Mouse (Mus musculus) limb, embryonic 14.5 days (tissue): ENCODE results near the gene Ilf2. TPM values are rescaled to one million over a fixed set of nuclear protein-coding genes. Genes with fewer than 3 reads are reported as not detected.

Source experiments
- ATAC-seq: fragments of 200-750 bp; cut with Nextera tagmentation; 2 replicates; pipeline ENCODE4 v1.8.0; 2017; ENCODE audit warnings: low read depth, moderate number of reproducible peaks, moderate TSS enrichment; ENCODE audit not compliant: low FRiP score
- DNase-seq: peaks from one replicate; pipeline ENCODE4 v3.0.0-alpha.2; 2015; ENCODE audit warnings: low spot score
- H3K27ac ChIP-seq: fragments of 300-500 bp; sonication (generic); replicated peaks from 2 replicates; pipeline ENCODE4 v1.5.1; 2014; ENCODE audit warnings: low read depth, mild to moderate bottlenecking, low read length, moderate library complexity, mixed read lengths
- H3K27me3 ChIP-seq: fragments of 300-500 bp; sonication (generic); 2 replicates; pipeline ENCODE4 v1.6.1; 2014; ENCODE audit warnings: low read length, mixed read lengths; ENCODE audit not compliant: control insufficient read depth, insufficient read depth
- H3K36me3 ChIP-seq: fragments of 300-500 bp; sonication (generic); 2 replicates; pipeline ENCODE4 v1.6.1; 2014; ENCODE audit warnings: mild to moderate bottlenecking, low read length, moderate library complexity, mixed read lengths; ENCODE audit not compliant: control insufficient read depth, insufficient read depth
- H3K4me1 ChIP-seq: fragments of 300-500 bp; sonication (generic); 2 replicates; pipeline ENCODE4 v1.6.1; 2014; ENCODE audit warnings: antibody characterized with exemption, low read length, mixed read lengths; ENCODE audit not compliant: control insufficient read depth, insufficient read depth
- H3K4me2 ChIP-seq: fragments of 300-500 bp; sonication (generic); replicated peaks from 2 replicates; pipeline ENCODE4 v1.6.1; 2014; ENCODE audit warnings: low read depth, mild to moderate bottlenecking, low read length, moderate library complexity; ENCODE audit not compliant: severe bottlenecking
- H3K4me3 ChIP-seq: fragments of 300-500 bp; sonication (generic); replicated peaks from 2 replicates; pipeline ENCODE4 v1.5.1; 2014; ENCODE audit warnings: low read length
- H3K9ac ChIP-seq: fragments of 300-500 bp; sonication (generic); 2 replicates; pipeline ENCODE4 v1.6.1; 2014; ENCODE audit warnings: mild to moderate bottlenecking, low read depth, low read length, moderate library complexity; ENCODE audit not compliant: severe bottlenecking
- H3K9me3 ChIP-seq: fragments of 300-500 bp; sonication (generic); 2 replicates; pipeline ENCODE4 v1.6.1; 2016; ENCODE audit warnings: low read length; ENCODE audit not compliant: control insufficient read depth
- POLR2A ChIP-seq: fragments of 200-500 bp; IDR thresholded peaks from 2 replicates; pipeline ENCODE4 v1.8.0; 2012; ENCODE audit warnings: inconsistent platforms, mild to moderate bottlenecking, moderate library complexity, borderline replicate concordance; ENCODE audit not compliant: insufficient read depth, insufficient read length; ENCODE audit errors: extremely low read depth
- WGBS: fragments of 180-500 bp; shearing (Covaris S2); extraction: QIAGEN DNeasy Blood & Tissue Kit; methylation state at CpG from one replicate; pipeline ENCODE4 v1.1.7; 2014; 5-methylcytosine and 5-hydroxymethylcytosine counted together
- polyA plus RNA-seq, 2 experiments: library from polyadenylated mRNA; depleted of rRNA in 1 of 2; stranded (reverse) in 1 of 2; unstranded in 1 of 2; fragments of >200 nt; fragmentation: Nextera tagmentation in 1 of 2; extraction: Ambion mirVana in 1 of 2; gene quantifications; 2 replicates each; pipeline versions ENCODE4 v1.2.1 to v1.2.3; 2012 to 2014

Ilf2 gene
- polyA plus RNA-seq, 2 experiments: 137 to 169 TPM

- Histone ChIP-seq H3K36me3 (peaks cover 57% of the 10 kb centered on the region), H3K4me1 (peaks cover 6% of the 10 kb centered on the region), H3K4me3 (no peak overlapping the region), H3K27me3 (no peaks in the 10 kb centered on the region), H3K27ac (no peak overlapping the region), H3K9ac (no peak overlapping the region), H3K9me3 (no peaks in the 10 kb centered on the region), H3K4me2 (no peak overlapping the region)
- WGBS: 81% methylated on average over 6 of the region's 6 CpGs
- ATAC-seq (no peak), DNase-seq (no peak)
- TF ChIP-seq POLR2A: no peak
Observed at GRCm38 (mm10) chr3:90488576-90488975, 12.7 kb downstream of the Ilf2 start.

GRCm38 (mm10) chr3:90490696-90491256, 14.8 kb downstream of the Ilf2 start, which contains the start of gene Snapin:
TSS of gene Snapin (minus strand) at chr3:90491033.
- 5% methylated on average over 37 of the region's 37 CpGs for WGBS
- ATAC-seq (peak; percentile 97), DNase-seq (peak; percentile 97)
- Histone ChIP-seq H3K27ac (peak within 1 kb of the TSS; percentile 67; the same call in 1 of the 2 replicates), H3K4me3 (peak within 1 kb of the TSS; percentile 77), H3K4me1 (peaks cover 6% of the 10 kb centered on the region), H3K4me2 (peak within 1 kb of the TSS; percentile 76), H3K9ac (peak within 1 kb of the TSS; percentile 74), H3K27me3 (no peaks in the 10 kb centered on the region), H3K9me3 (no peaks in the 10 kb centered on the region), H3K36me3 (peaks cover 37% of the 10 kb centered on the region)
- peak; percentile 85; the same call in 1 of the 2 replicates for TF ChIP-seq POLR2A

DNA sequence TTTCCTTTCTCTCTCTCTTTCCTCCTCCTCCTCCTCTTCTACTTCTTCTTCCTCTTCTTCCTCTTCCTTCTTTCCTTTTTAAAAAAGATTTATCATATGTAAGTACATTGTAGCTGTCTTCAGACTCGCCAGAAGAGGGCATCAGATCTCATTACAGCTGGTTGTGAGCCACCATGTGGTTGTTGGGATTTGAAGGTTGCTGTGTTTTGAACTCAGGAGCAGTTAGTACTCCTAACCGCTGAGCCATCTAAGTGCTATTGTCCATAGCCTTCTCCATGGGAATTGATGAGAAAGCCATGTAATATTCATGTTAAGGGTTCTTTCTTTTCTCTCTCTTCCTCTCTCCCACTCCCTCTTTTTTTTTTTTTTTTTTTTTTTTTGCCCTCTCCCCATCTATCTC, 15.4 kb downstream of the Ilf2 start:
- TF ChIP-seq POLR2A: no peak
- Histone ChIP-seq H3K36me3 (peaks cover 36% of the 10 kb centered on the region), H3K4me2 (no peak overlapping the region), H3K27ac (no peak overlapping the region), H3K9me3 (no peaks in the 10 kb centered on the region), H3K9ac (no peak overlapping the region), H3K27me3 (no peaks in the 10 kb centered on the region), H3K4me1 (peaks cover 6% of the 10 kb centered on the region), H3K4me3 (no peak overlapping the region)
- ATAC-seq: no peak
- 46% methylated on average over 2 of the region's 2 CpGs for WGBS
- peak; percentile 27 for DNase-seq

DNA sequence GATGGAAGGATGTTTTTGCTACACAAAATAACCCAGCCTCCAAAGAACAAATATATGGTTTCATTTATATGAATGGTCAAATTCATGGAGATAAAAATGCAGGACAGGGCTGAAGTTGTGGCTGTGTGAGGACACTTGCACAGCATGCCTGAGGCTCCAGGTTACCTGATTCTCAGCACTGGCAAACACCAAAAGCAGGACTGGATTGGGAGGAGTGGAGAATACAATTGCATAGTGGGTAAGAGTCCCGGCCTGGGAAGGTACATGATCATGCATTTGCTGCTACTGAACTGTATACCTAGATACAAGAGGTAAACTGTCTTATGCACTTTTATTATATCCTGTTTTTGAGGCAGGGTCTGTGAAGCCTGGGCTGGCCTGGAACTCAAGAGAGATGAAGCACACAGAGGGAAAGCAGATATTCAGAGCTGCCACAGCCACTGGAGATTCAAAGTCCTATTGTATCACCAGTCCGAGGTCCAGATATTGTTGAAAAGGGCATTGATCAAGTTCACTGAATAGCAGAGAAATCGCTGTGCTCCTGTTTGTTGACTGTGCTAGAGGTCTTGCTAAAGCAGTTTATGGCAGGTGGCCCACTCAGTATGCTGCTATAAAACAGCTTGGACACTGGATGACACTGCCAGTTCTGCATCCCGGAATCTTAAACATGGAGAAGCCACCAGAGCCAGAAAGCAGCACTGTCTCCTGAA, 18.1 kb downstream of the Ilf2 start:
- H3K9ac ChIP-seq: no peak overlapping the region
- H3K27ac ChIP-seq: no peak overlapping the region
- no peak for TF ChIP-seq POLR2A
- H3K36me3 ChIP-seq: peaks cover 37% of the 10 kb centered on the region
- no peaks in the 10 kb centered on the region for H3K27me3 ChIP-seq
- no peak overlapping the region for H3K4me2 ChIP-seq
- no peak for DNase-seq
- 62% methylated on average over 4 of the region's 4 CpGs for WGBS
- no peaks in the 10 kb centered on the region for H3K9me3 ChIP-seq
- H3K4me1 ChIP-seq: peaks cover 6% of the 10 kb centered on the region
- no peak for ATAC-seq
- no peak overlapping the region for H3K4me3 ChIP-seq

- WGBS: 93% methylated on average over 7 of the region's 7 CpGs
- peaks cover 47% of the 10 kb centered on the region for H3K36me3 ChIP-seq
Observed at GRCm38 (mm10) chr3:90495850-90496525, 20.1 kb downstream of the Ilf2 start.

More at GRCm38 (mm10) chr3:90495850-90496525, 20.1 kb downstream of the Ilf2 start:
- ATAC-seq: no peak
- DNase-seq: no peak
- Histone ChIP-seq H3K27me3 (no peaks in the 10 kb centered on the region), H3K4me2 (no peak overlapping the region), H3K4me1 (no peaks in the 10 kb centered on the region), H3K27ac (no peak overlapping the region), H3K9me3 (no peaks in the 10 kb centered on the region), H3K9ac (no peak overlapping the region), H3K4me3 (no peak overlapping the region)
- TF ChIP-seq POLR2A: no peak
